Mouse (Mus musculus) adrenal gland, adult 18-20 months (tissue): ENCODE measurements around the gene Adra1d. TPM values are rescaled to one million over a fixed set of nuclear protein-coding genes. Genes with fewer than 3 reads are reported as not detected.

Experiments
- DNase-seq, 2 experiments: peaks; one replicate each; pipeline ENCODE4 v3.0.0; 2021 to 2022; ENCODE audit warnings: low spot score in 2 of 2
- total RNA-seq, 2 experiments: library from RNA; stranded (reverse); gene quantifications; 1 replicate in 1 of 2; 2 replicates in 1 of 2; pipeline ENCODE4 v1.2.3; 2021

Gene Adra1d
- total RNA-seq, 2 experiments from 2014 or later, result 37.0 to 44.1 TPM

- DNase-seq, result peak in 1 of 2 experiments; percentile 17
Measured at GRCm38 (mm10) chr2:131498219-131498618, 63.9 kb downstream of the Adra1d start.

GRCm38 (mm10) chr2:131497224-131497856 is 64.7 kb downstream of the Adra1d start:
- no peak for DNase-seq

GRCm38 (mm10) chr2:131496125-131496820 is 65.8 kb downstream of the Adra1d start:
- DNase-seq, result peak in 1 of 2 experiments; percentile 15

Other genes starting within 250 kb of the Adra1d start
- 10 to 100 TPM in 1 of 2 experiments, 1 to 10 TPM in 1; 9.2 to 15.1 TPM for gene Rnf24, start 209.4 kb downstream of the Adra1d start, total RNA-seq
- gene Smox, start 70.8 kb downstream of the Adra1d start, total RNA-seq, result 10 to 100 TPM; 24.7 to 28.3 TPM